Comparison of ENCODE assay signal across 15 mouse cellular contexts in the genomic region with DNA sequence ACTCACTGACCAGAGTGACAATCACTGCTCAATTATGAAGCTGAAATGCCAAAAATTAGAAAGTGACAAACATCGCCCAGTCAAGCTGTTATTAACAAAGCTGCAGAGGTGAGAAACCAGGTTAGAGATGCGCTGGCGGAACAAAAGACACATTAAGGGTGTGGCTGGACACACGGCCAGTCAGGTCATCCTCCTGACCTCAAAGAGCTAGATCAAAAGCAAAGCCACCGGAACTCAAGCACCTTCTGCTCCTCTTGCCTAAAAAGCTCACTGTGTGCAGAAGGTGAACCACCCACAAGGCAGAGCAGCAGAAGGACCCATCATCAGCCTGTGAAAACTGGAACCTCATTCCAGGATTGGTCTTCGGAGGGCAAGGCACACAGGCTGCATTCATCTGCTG. TPM values are rescaled to one million over a fixed set of nuclear protein-coding genes. Genes with fewer than 3 reads are reported as not detected.
"Had no signal": no experiment of that assay in that cellular context is flagged by ENCODE, and none has a peak within 500 bp of the region (broad histone marks: within the 10 kb centered on the region; RNA-seq: fewer than 3 reads in every experiment).

No protein-coding gene starts in this region.

- DNase-seq: lung, embryonic 14.5 days; lung, postnatal 10 days; lung, postnatal 4 days; right cerebral cortex, postnatal 14 days; thymus, adult 2 months; thymus, postnatal 25 days; thymus, postnatal 4 days had no signal

- H3K4me1 ChIP-seq: midbrain, embryonic 12.5 days had no signal

- H3K27me3 ChIP-seq: midbrain, embryonic 12.5 days; neural tube, embryonic 13.5 days; neural tube, embryonic 15.5 days; stomach, embryonic 15.5 days had no signal

- H3K27ac ChIP-seq: midbrain, embryonic 10.5 days; midbrain, embryonic 12.5 days; neural tube, embryonic 13.5 days; neural tube, embryonic 15.5 days; stomach, embryonic 15.5 days; stomach, postnatal 0 days had no signal

- H3K36me3 ChIP-seq: midbrain, embryonic 10.5 days; midbrain, embryonic 12.5 days; neural tube, embryonic 13.5 days; neural tube, embryonic 15.5 days; stomach, embryonic 15.5 days had no signal

- H3K4me3 ChIP-seq: midbrain, embryonic 10.5 days; midbrain, embryonic 12.5 days; myocyte; neural tube, embryonic 13.5 days; neural tube, embryonic 15.5 days; stomach, embryonic 15.5 days had no signal

- H3K9ac ChIP-seq: lung, embryonic 14.5 days; midbrain, embryonic 12.5 days; neural tube, embryonic 13.5 days; neural tube, embryonic 15.5 days; stomach, embryonic 15.5 days had no signal

- H3K9me3 ChIP-seq: midbrain, embryonic 10.5 days; midbrain, embryonic 12.5 days; neural tube, embryonic 13.5 days; neural tube, embryonic 15.5 days; stomach, embryonic 15.5 days had no signal

RNA-seq across cellular contexts. Expression of gene Tln2, which starts 47.8 kb away (rescaled TPM):
- total RNA-seq: megakaryocyte-erythroid progenitor cell, adult 5-6 weeks had no signal
